Mouse (Mus musculus): Measurements from ENCODE around the gene Mcrip2.

GRCm38 (mm10) chr17:25881691-25882090 lies 13.1 kb upstream of the Mcrip2 start:
- TF ChIP-seq CTCF (IDR thresholded peaks at IDR 0.05; ENCODE audit: extremely low read depth, insufficient read length, insufficient replicate concordance, low read depth, low read length) (no peak), POLR2A (IDR thresholded peaks at IDR 0.05; ENCODE audit: low read depth, low read length) (no peak)

Data from small intestine, adult 2 months (tissue).